8 mouse cellular contexts compared by ENCODE assay signal in the genomic region with DNA sequence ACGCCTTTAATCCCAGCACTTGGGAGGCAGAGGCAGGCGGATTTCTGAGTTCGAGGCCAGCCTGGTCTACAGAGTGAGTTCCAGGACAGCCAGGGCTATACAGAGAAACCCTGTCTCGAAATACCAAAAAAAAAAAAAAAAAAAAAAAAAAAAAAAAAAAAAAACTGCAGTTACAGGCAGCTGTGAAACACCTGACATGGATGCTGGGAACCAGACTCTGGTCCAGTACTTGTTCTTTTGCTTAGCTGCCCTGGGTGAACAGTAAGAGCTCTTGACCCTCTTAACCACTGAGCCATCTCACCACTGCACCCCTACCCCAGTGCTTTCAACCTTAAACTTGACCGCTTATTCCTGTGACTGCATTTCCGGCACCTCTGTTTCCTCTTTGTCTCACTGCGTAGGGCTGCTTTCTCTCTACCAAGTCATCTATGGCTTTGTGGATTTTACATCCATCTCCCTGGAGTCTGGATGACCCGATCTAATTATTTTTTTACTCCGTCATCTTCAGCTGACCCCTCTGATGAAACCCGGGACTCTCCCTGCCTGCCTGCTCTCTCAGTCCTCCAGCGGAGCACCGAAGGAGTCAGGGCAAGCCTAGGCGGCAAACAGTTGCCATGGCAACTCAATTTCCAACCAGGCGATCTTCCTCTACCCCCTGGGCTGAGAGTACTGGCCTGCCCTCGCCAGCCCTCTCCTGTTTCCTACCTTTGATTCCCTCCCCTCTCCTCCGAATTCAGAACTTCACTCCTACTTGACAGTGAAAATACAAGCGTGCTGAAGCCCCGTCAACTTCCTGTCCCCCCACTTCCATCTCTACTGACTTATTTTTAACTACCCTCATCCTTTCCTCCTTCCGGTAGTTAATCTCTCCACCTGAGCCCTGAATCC. TPM values are rescaled to one million over a fixed set of nuclear protein-coding genes. Genes with fewer than 3 reads are reported as not detected.
A peak's percentile ranks its signal among the peaks of the same experiment; 100 is the strongest.
DNase-seq lines count a peak whose midpoint lies in the region; ATAC-seq and TF ChIP-seq lines count a peak whose summit lies in the region.

No protein-coding gene starts in this region.

- H3K9me3 ChIP-seq in heart, embryonic 16.5 days (replicated peaks; ENCODE audit: control insufficient read depth, low read length): no peaks in the 10 kb centered on the region
- no peaks in the 10 kb centered on the region for H3K9me3 ChIP-seq in limb, embryonic 13.5 days

- H3K4me3 ChIP-seq in cerebellum, adult 2 months (replicated peaks; ENCODE audit: insufficient read depth, low read depth, low read length): peak overlapping the region; percentile 3
- H3K4me3 ChIP-seq in heart, embryonic 16.5 days (ENCODE audit: low read length): peak overlapping the region; percentile 44
- H3K4me3 ChIP-seq in limb, embryonic 13.5 days: peak overlapping the region; percentile 31

- no peak; the same call in 1 of the 2 replicates for ATAC-seq in heart, embryonic 16.5 days (replicated peaks; ENCODE audit: extremely low read depth, insufficient read depth, low FRiP score)
- ATAC-seq in limb, embryonic 13.5 days (ENCODE audit: low FRiP score, low read depth): no peak

- peak overlapping the region; percentile 59 for H3K9ac ChIP-seq in heart, embryonic 16.5 days (ENCODE audit: low read length)
- peak overlapping the region; percentile 53; the same call in 1 of the 2 replicates for H3K9ac ChIP-seq in limb, embryonic 13.5 days

- DNase-seq in cerebellum, adult 2 months: peak; percentile 60 to 75
- no peak for DNase-seq in cerebellum, adult 9-10 months
- DNase-seq in B cell, adult 2 months: peak; percentile 62 to 72
- peak; percentile 61 to 74 for DNase-seq in cerebellum, postnatal 14 days
- DNase-seq in neural tube, embryonic 10.5 days (ENCODE audit: extremely low spot score, low spot score): peak; percentile 64
- DNase-seq in urinary bladder, postnatal 25 days (ENCODE audit: low spot score): no peak

- no peak for TF ChIP-seq CTCF in cerebellum, adult 2 months (IDR thresholded peaks at IDR 0.05; ENCODE audit: borderline replicate concordance, insufficient read depth, low read depth, low read length)

- no peak overlapping the region for H3K27ac ChIP-seq in cerebellum, adult 2 months (ENCODE audit: insufficient read depth, low read length)
- H3K27ac ChIP-seq in heart, embryonic 16.5 days (ENCODE audit: low read length): 0 out of 2 replicates have a peak overlapping the region, but pooled peaks have one; percentile 9
- no peak overlapping the region for H3K27ac ChIP-seq in limb, embryonic 13.5 days

- peaks cover 4% of the 10 kb centered on the region; the same call in 1 of the 2 replicates for H3K4me1 ChIP-seq in cerebellum, adult 2 months (ENCODE audit: control insufficient read depth, insufficient read depth, low read length)
- peaks cover 16% of the 10 kb centered on the region for H3K4me1 ChIP-seq in heart, embryonic 16.5 days (ENCODE audit: control insufficient read depth, insufficient read depth, low read length)
- peaks cover 30% of the 10 kb centered on the region for H3K4me1 ChIP-seq in limb, embryonic 13.5 days

- no peaks in the 10 kb centered on the region for H3K27me3 ChIP-seq in cerebellum, adult 2 months (ENCODE audit: control insufficient read depth, insufficient read depth, low read length)
- no peaks in the 10 kb centered on the region for H3K27me3 ChIP-seq in heart, embryonic 16.5 days (ENCODE audit: control insufficient read depth, insufficient read depth, low read length)
- peaks cover 19% of the 10 kb centered on the region for H3K27me3 ChIP-seq in limb, embryonic 13.5 days

- peak overlapping the region; percentile 67 for H3K4me2 ChIP-seq in heart, embryonic 16.5 days (ENCODE audit: low read depth, low read length)
- H3K4me2 ChIP-seq in limb, embryonic 13.5 days (replicated peaks): peak overlapping the region; percentile 61

- no peaks in the 10 kb centered on the region for H3K36me3 ChIP-seq in heart, embryonic 16.5 days (ENCODE audit: control insufficient read depth, insufficient read depth)
- H3K36me3 ChIP-seq in limb, embryonic 13.5 days: no peaks in the 10 kb centered on the region

- no peak for TF ChIP-seq POLR2A in cerebellum, adult 2 months (IDR thresholded peaks at IDR 0.05; ENCODE audit: borderline replicate concordance, insufficient read depth, low read length)

- WGBS in cerebellum, adult 2 months: 28% methylated on average over 19 of the region's 19 CpGs
- 19% methylated on average over 17 of the region's 19 CpGs for WGBS in heart, embryonic 16.5 days
- WGBS in limb, embryonic 13.5 days: 21% methylated on average over 19 of the region's 19 CpGs

RNA-seq across cellular contexts. Expression of a gene that starts 12.1 kb away (rescaled TPM):
- 44.3 and 47.8 TPM in 2 replicates for polyA plus RNA-seq in cerebellum, adult 2 months (2012; rRNA removed)
- polyA plus RNA-seq in heart, embryonic 16.5 days (2015; fragmentation: Nextera tagmentation; extraction: Ambion mirVana): 3.0 and 3.3 TPM in 2 replicates
- 7.3 and 7.4 TPM in 2 replicates for polyA plus RNA-seq in limb, embryonic 13.5 days (2015; fragmentation: Nextera tagmentation; extraction: Ambion mirVana)

RNA-seq across cellular contexts. Expression of a gene that starts 23.8 kb away (rescaled TPM):
- polyA plus RNA-seq in cerebellum, adult 2 months (2012; rRNA removed): 39.1 and 39.3 TPM in 2 replicates
- polyA plus RNA-seq in heart, embryonic 16.5 days (2015; fragmentation: Nextera tagmentation; extraction: Ambion mirVana): 70.9 and 72.6 TPM in 2 replicates
- polyA plus RNA-seq in limb, embryonic 13.5 days (2015; fragmentation: Nextera tagmentation; extraction: Ambion mirVana): 70.5 and 71.1 TPM in 2 replicates

RNA-seq across cellular contexts. Expression of a gene that starts 23.9 kb away (rescaled TPM):
- 87.3 and 90.1 TPM in 2 replicates for polyA plus RNA-seq in cerebellum, adult 2 months (2012; rRNA removed)
- 14.5 and 14.9 TPM in 2 replicates for polyA plus RNA-seq in heart, embryonic 16.5 days (2015; fragmentation: Nextera tagmentation; extraction: Ambion mirVana)
- polyA plus RNA-seq in limb, embryonic 13.5 days (2015; fragmentation: Nextera tagmentation; extraction: Ambion mirVana): 18.7 and 20.3 TPM in 2 replicates

RNA-seq across cellular contexts. Expression of a gene that starts 26.7 kb away (rescaled TPM):
- 151 and 169 TPM in 2 replicates for polyA plus RNA-seq in cerebellum, adult 2 months (2012; rRNA removed)
- 0.89 and 1.0 TPM in 2 replicates for polyA plus RNA-seq in heart, embryonic 16.5 days (2015; fragmentation: Nextera tagmentation; extraction: Ambion mirVana)
- 0.27 and 0.46 TPM in 2 replicates for polyA plus RNA-seq in limb, embryonic 13.5 days (2015; fragmentation: Nextera tagmentation; extraction: Ambion mirVana)

RNA-seq across cellular contexts. Expression of a gene that starts 27.6 kb away (rescaled TPM):
- polyA plus RNA-seq in cerebellum, adult 2 months (2012; rRNA removed): 67.6 and 71.0 TPM in 2 replicates
- polyA plus RNA-seq in heart, embryonic 16.5 days (2015; fragmentation: Nextera tagmentation; extraction: Ambion mirVana): 8.7 and 11.5 TPM in 2 replicates
- polyA plus RNA-seq in limb, embryonic 13.5 days (2015; fragmentation: Nextera tagmentation; extraction: Ambion mirVana): 6.6 and 7.3 TPM in 2 replicates

Comparison
In these comparisons a context has a peak if more than half of its experiments do, and no peak if none do; other contexts are left out.
1. DNase-seq: peak in cerebellum, adult 2 months (2 of 2), B cell, adult 2 months (2 of 2), cerebellum, postnatal 14 days (2 of 2) and neural tube, embryonic 10.5 days (single experiment); none in cerebellum, adult 9-10 months (single experiment) and urinary bladder, postnatal 25 days (single experiment).
2. Peak in every context shown above with its lines, with median percentiles within 50 percentile points of each other: H3K4me3 ChIP-seq.